Mouse (Mus musculus) embryonic facial prominence, embryonic 12.5 days (tissue): ENCODE data around the gene Cdkl5. TPM values are rescaled to one million over a fixed set of nuclear protein-coding genes. Genes with fewer than 3 reads are reported as not detected.

Source experiments
- ATAC-seq: fragments of 200-750 bp; cut with Nextera tagmentation; 2 replicates; pipeline ENCODE4 v1.8.0; 2017; ENCODE audit not compliant: insufficient number of reproducible peaks, insufficient read depth, low FRiP score, low TSS enrichment
- H3K27ac ChIP-seq: fragments of 300-500 bp; sonication (generic); 2 replicates; pipeline ENCODE4 v1.5.1; 2016; ENCODE audit warnings: mild to moderate bottlenecking
- H3K27me3 ChIP-seq: fragments of 300-500 bp; sonication (generic); 2 replicates; pipeline ENCODE4 v1.6.1; 2016; ENCODE audit warnings: mild to moderate bottlenecking, moderate library complexity
- H3K36me3 ChIP-seq: fragments of 300-500 bp; sonication (generic); 2 replicates; pipeline ENCODE4 v1.6.1; 2016; ENCODE audit warnings: mild to moderate bottlenecking
- H3K4me1 ChIP-seq: fragments of 300-500 bp; sonication (generic); 2 replicates; pipeline ENCODE4 v1.6.1; 2016
- H3K4me2 ChIP-seq: fragments of 300-500 bp; sonication (generic); replicated peaks from 2 replicates; pipeline ENCODE4 v1.6.1; 2016; ENCODE audit warnings: mild to moderate bottlenecking, moderate library complexity
- H3K4me3 ChIP-seq: fragments of 300-500 bp; sonication (generic); 2 replicates; pipeline ENCODE4 v1.5.1; 2016; ENCODE audit warnings: mild to moderate bottlenecking
- H3K9ac ChIP-seq: fragments of 300-500 bp; sonication (generic); 2 replicates; pipeline ENCODE4 v1.6.1; 2016; ENCODE audit warnings: mild to moderate bottlenecking, moderate library complexity
- H3K9me3 ChIP-seq: fragments of 300-500 bp; sonication (generic); 2 replicates; pipeline ENCODE4 v1.6.1; 2016; ENCODE audit warnings: mild to moderate bottlenecking, moderate library complexity
- WGBS: fragments of 180-500 bp; shearing (Covaris S2); methylation state at CpG from one replicate; pipeline ENCODE4 v1.1.7; 2016; 5-methylcytosine and 5-hydroxymethylcytosine counted together
- polyA plus RNA-seq: library from polyadenylated mRNA; unstranded; fragments of >200 nt; fragmentation: Nextera tagmentation; extraction: Ambion mirVana; gene quantifications from 2 replicates; pipeline ENCODE4 v1.2.1, GENCODE M21; 2016

Gene Cdkl5
- polyA plus RNA-seq, 1 experiment from 2014 or later = 2.2 TPM

GRCm38 (mm10) chrX:160906477-160906876 lies 88.0 kb downstream of the Cdkl5 start:
- no peaks in the 10 kb centered on the region for H3K4me1 ChIP-seq
- H3K9ac ChIP-seq = no peak overlapping the region
- no peaks in the 10 kb centered on the region for H3K9me3 ChIP-seq
- peaks cover 15% of the 10 kb centered on the region; the same call in 1 of the 2 replicates for H3K27me3 ChIP-seq
- no peak for ATAC-seq
- no peak overlapping the region for H3K4me2 ChIP-seq
- H3K27ac ChIP-seq = no peak overlapping the region
- H3K36me3 ChIP-seq = no peaks in the 10 kb centered on the region
- 82% methylated on average over 4 of the region's 4 CpGs for WGBS
- no peak overlapping the region for H3K4me3 ChIP-seq

GRCm38 (mm10) chrX:160905913-160906312 lies 88.6 kb downstream of the Cdkl5 start:
- Histone ChIP-seq H3K4me3 (no peak overlapping the region), H3K9me3 (no peaks in the 10 kb centered on the region), H3K9ac (no peak overlapping the region), H3K4me2 (no peak overlapping the region), H3K27ac (no peak overlapping the region), H3K4me1 (no peaks in the 10 kb centered on the region), H3K36me3 (no peaks in the 10 kb centered on the region), H3K27me3 (peaks cover 14% of the 10 kb centered on the region; the same call in 1 of the 2 replicates)
- 66% methylated on average over 4 of the region's 4 CpGs for WGBS
- no peak for ATAC-seq

- Histone ChIP-seq H3K4me3 (no peak overlapping the region), H3K4me2 (no peak overlapping the region), H3K36me3 (no peaks in the 10 kb centered on the region), H3K4me1 (no peaks in the 10 kb centered on the region), H3K9me3 (no peaks in the 10 kb centered on the region), H3K27ac (no peak overlapping the region), H3K27me3 (peaks cover 14% of the 10 kb centered on the region; the same call in 1 of the 2 replicates), H3K9ac (no peak overlapping the region)
- no peak for ATAC-seq
- 58% methylated on average over 2 of the region's 2 CpGs for WGBS
These were observed 89.3 kb downstream of the Cdkl5 start for GRCm38 (mm10) chrX:160905041-160905678.

GRCm38 (mm10) chrX:160901118-160901517 lies 93.4 kb downstream of the Cdkl5 start:
- Histone ChIP-seq H3K27me3 (peaks cover 14% of the 10 kb centered on the region; the same call in 1 of the 2 replicates), H3K9ac (no peak overlapping the region), H3K4me1 (no peaks in the 10 kb centered on the region), H3K4me2 (no peak overlapping the region), H3K9me3 (no peaks in the 10 kb centered on the region), H3K27ac (no peak overlapping the region), H3K36me3 (no peaks in the 10 kb centered on the region), H3K4me3 (no peak overlapping the region)
- no peak for ATAC-seq
- WGBS = 95% methylated on average over 2 of the region's 2 CpGs

- Histone ChIP-seq H3K9ac (no peak overlapping the region), H3K36me3 (no peaks in the 10 kb centered on the region), H3K9me3 (no peaks in the 10 kb centered on the region), H3K4me2 (no peak overlapping the region), H3K4me3 (no peak overlapping the region), H3K27ac (no peak overlapping the region), H3K4me1 (no peaks in the 10 kb centered on the region), H3K27me3 (0 out of 2 replicates have a peak, but pooled peaks cover 2% of the 10 kb centered on the region)
- no peak for ATAC-seq
- WGBS = 31% methylated on average over 1 of the region's 1 CpGs
These were observed 102.4 kb downstream of the Cdkl5 start for GRCm38 (mm10) chrX:160892077-160892476.

GRCm38 (mm10) chrX:160886301-160886700 lies 108.2 kb downstream of the Cdkl5 start:
- H3K27me3 ChIP-seq = 0 out of 2 replicates have a peak, but pooled peaks cover 2% of the 10 kb centered on the region
- H3K4me2 ChIP-seq = no peak overlapping the region
- H3K9me3 ChIP-seq = no peaks in the 10 kb centered on the region
- ATAC-seq = no peak
- H3K9ac ChIP-seq = no peak overlapping the region
- no peak overlapping the region for H3K27ac ChIP-seq
- no peak overlapping the region for H3K4me3 ChIP-seq
- 78% methylated on average over 2 of the region's 2 CpGs for WGBS
- H3K36me3 ChIP-seq = no peaks in the 10 kb centered on the region
- no peaks in the 10 kb centered on the region for H3K4me1 ChIP-seq

GRCm38 (mm10) chrX:160866576-160866975 lies 127.9 kb downstream of the Cdkl5 start:
- no peaks in the 10 kb centered on the region for H3K4me1 ChIP-seq
- H3K4me2 ChIP-seq = no peak overlapping the region
- no peak overlapping the region for H3K27ac ChIP-seq
- no peak for ATAC-seq
- WGBS = 86% methylated on average over 4 of the region's 4 CpGs
- H3K9ac ChIP-seq = no peak overlapping the region
- no peaks in the 10 kb centered on the region for H3K36me3 ChIP-seq
- H3K9me3 ChIP-seq = no peaks in the 10 kb centered on the region
- H3K27me3 ChIP-seq = peaks cover 9% of the 10 kb centered on the region; the same call in 1 of the 2 replicates
- no peak overlapping the region for H3K4me3 ChIP-seq

- ATAC-seq = no peak
- H3K4me1 ChIP-seq = no peaks in the 10 kb centered on the region
- peaks cover 9% of the 10 kb centered on the region; the same call in 1 of the 2 replicates for H3K27me3 ChIP-seq
- H3K36me3 ChIP-seq = no peaks in the 10 kb centered on the region
- H3K9ac ChIP-seq = no peak overlapping the region
- no peak overlapping the region for H3K27ac ChIP-seq
- H3K9me3 ChIP-seq = no peaks in the 10 kb centered on the region
- H3K4me3 ChIP-seq = no peak overlapping the region
- WGBS = 73% methylated on average over 4 of the region's 4 CpGs
- H3K4me2 ChIP-seq = no peak overlapping the region
These were observed 129.5 kb downstream of the Cdkl5 start for GRCm38 (mm10) chrX:160865022-160865421.

- Histone ChIP-seq H3K27me3 (peaks cover 9% of the 10 kb centered on the region; the same call in 1 of the 2 replicates), H3K4me3 (no peak overlapping the region), H3K36me3 (no peaks in the 10 kb centered on the region), H3K9ac (no peak overlapping the region), H3K4me1 (no peaks in the 10 kb centered on the region), H3K27ac (no peak overlapping the region), H3K4me2 (no peak overlapping the region), H3K9me3 (no peaks in the 10 kb centered on the region)
- WGBS = 72% methylated on average over 4 of the region's 4 CpGs
- no peak for ATAC-seq
These were observed 130.7 kb downstream of the Cdkl5 start for GRCm38 (mm10) chrX:160863689-160864383.

- H3K4me1 ChIP-seq = no peaks in the 10 kb centered on the region
- H3K9me3 ChIP-seq = no peaks in the 10 kb centered on the region
- ATAC-seq = no peak
- H3K27ac ChIP-seq = no peak overlapping the region
- H3K9ac ChIP-seq = no peak overlapping the region
- H3K27me3 ChIP-seq = peaks cover 5% of the 10 kb centered on the region; the same call in 1 of the 2 replicates
- WGBS = 88% methylated on average over 7 of the region's 7 CpGs
- H3K36me3 ChIP-seq = no peaks in the 10 kb centered on the region
- H3K4me3 ChIP-seq = no peak overlapping the region
- H3K4me2 ChIP-seq = no peak overlapping the region
These were observed 186.3 kb downstream of the Cdkl5 start for GRCm38 (mm10) chrX:160808226-160808625.

GRCm38 (mm10) chrX:160804409-160805150 lies 189.9 kb downstream of the Cdkl5 start:
- 84% methylated on average over 4 of the region's 4 CpGs for WGBS
- Histone ChIP-seq H3K27me3 (peaks cover 3% of the 10 kb centered on the region; the same call in 1 of the 2 replicates), H3K4me3 (no peak overlapping the region)

More at GRCm38 (mm10) chrX:160804409-160805150, 189.9 kb downstream of the Cdkl5 start:
- no peaks in the 10 kb centered on the region for H3K4me1 ChIP-seq
- ATAC-seq = no peak
- no peaks in the 10 kb centered on the region for H3K9me3 ChIP-seq
- no peak overlapping the region for H3K4me2 ChIP-seq
- H3K9ac ChIP-seq = no peak overlapping the region
- H3K27ac ChIP-seq = no peak overlapping the region
- H3K36me3 ChIP-seq = no peaks in the 10 kb centered on the region
